Mouse (Mus musculus) testis, adult 2 months (tissue): Measurements from ENCODE around the gene Fam181a.

Source experiments
- CTCF ChIP-seq: fragments of 200-500 bp; IDR thresholded peaks from 2 replicates; pipeline ENCODE4 v1.5.1; 2012; ENCODE audit warnings: low read depth, mild to moderate bottlenecking, inconsistent platforms, low read length, moderate library complexity; ENCODE audit not compliant: control insufficient read depth, insufficient read depth, insufficient replicate concordance
- POLR2A ChIP-seq: fragments of 200-500 bp; IDR thresholded peaks from 2 replicates; pipeline ENCODE4 v1.6.1; 2012; ENCODE audit warnings: low read depth, mild to moderate bottlenecking, inconsistent platforms, low read length, moderate library complexity; ENCODE audit not compliant: control insufficient read depth

GRCm38 (mm10) chr12:103328448-103329191 lies 17.8 kb downstream of the Fam181a start:
- no peak for TF ChIP-seq CTCF
- no peak for TF ChIP-seq POLR2A
